Mouse (Mus musculus): ENCODE measurements at regions not wholly inside any gene's neighbourhood (a gene's known extent, or its start where the extent isn't known, plus 50 kb on each side); places are given as distances from the start of the nearest gene placed in this dataset.

DNA sequence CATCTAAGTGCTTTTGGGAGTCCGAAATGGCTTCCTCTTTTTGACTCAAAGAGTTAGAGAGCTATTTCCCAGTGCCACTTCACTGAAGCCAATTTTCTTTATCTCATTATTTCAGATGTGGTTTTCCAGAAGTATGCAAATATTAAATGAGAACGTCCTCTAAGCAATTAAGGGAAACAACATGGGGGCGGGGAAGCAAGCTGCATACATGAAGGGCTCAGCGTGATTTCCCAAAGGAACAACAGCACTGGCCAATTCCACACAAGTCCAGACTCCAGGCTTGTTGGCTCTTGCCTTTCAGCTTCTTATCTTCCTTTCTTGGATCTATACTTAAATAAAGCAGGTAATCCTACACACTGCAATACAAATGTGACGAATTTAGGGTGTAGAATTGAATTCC lies 73.2 kb downstream of the Ramp3 start:
- intact Hi-C loops (cut with DNase I), result no loop called here
- DNase-seq, result no peak

Data from heart, postnatal 10 days (tissue).